Mouse (Mus musculus) forebrain, embryonic 16.5 days (tissue): ENCODE results near the gene Prpf39. TPM values are rescaled to one million over a fixed set of nuclear protein-coding genes. Genes with fewer than 3 reads are reported as not detected.

Experiments used
- ATAC-seq: fragments of 200-750 bp; cut with Nextera tagmentation; 2 replicates; pipeline ENCODE4 v1.8.0; 2017; ENCODE audit warnings: mild to moderate bottlenecking, moderate library complexity
- H3K27ac ChIP-seq: fragments of 300-500 bp; sonication (generic); 2 replicates; pipeline ENCODE4 v1.5.1; 2014; ENCODE audit warnings: low read length, control low read depth
- H3K27me3 ChIP-seq: fragments of 300-500 bp; sonication (generic); replicated peaks from 2 replicates; pipeline ENCODE4 v1.6.1; 2014; ENCODE audit warnings: low read length; ENCODE audit not compliant: control insufficient read depth, insufficient read depth
- H3K36me3 ChIP-seq: fragments of 300-500 bp; sonication (generic); 2 replicates; pipeline ENCODE4 v1.6.1; 2014; ENCODE audit not compliant: control insufficient read depth, insufficient read depth
- H3K4me1 ChIP-seq: fragments of 300-500 bp; sonication (generic); replicated peaks from 2 replicates; pipeline ENCODE4 v1.6.1; 2014; ENCODE audit warnings: low read length; ENCODE audit not compliant: control insufficient read depth, insufficient read depth
- H3K4me2 ChIP-seq: fragments of 300-500 bp; sonication (generic); 2 replicates; pipeline ENCODE4 v1.6.1; 2014; ENCODE audit warnings: mild to moderate bottlenecking, low read length, control low read depth
- H3K4me3 ChIP-seq: fragments of 300-500 bp; sonication (generic); replicated peaks from 2 replicates; pipeline ENCODE4 v1.5.1; 2014; ENCODE audit warnings: mild to moderate bottlenecking, low read length, control low read depth
- H3K9ac ChIP-seq: fragments of 300-500 bp; sonication (generic); replicated peaks from 2 replicates; pipeline ENCODE4 v1.6.1; 2014; ENCODE audit warnings: low read depth, low read length, control low read depth
- H3K9me3 ChIP-seq: fragments of 300-500 bp; sonication (generic); 2 replicates; pipeline ENCODE4 v1.6.1; 2016; ENCODE audit warnings: low read length; ENCODE audit not compliant: control insufficient read depth
- WGBS: fragments of 180-500 bp; shearing (Covaris S2); extraction: QIAGEN DNeasy Blood & Tissue Kit; methylation state at CpG from one replicate; pipeline ENCODE4 v1.1.7; 2014; 5-methylcytosine and 5-hydroxymethylcytosine counted together
- polyA plus RNA-seq: library from polyadenylated mRNA; unstranded; fragments of >200 nt; fragmentation: Nextera tagmentation; extraction: Ambion mirVana; gene quantifications from 2 replicates; pipeline ENCODE4 v1.2.1, GENCODE M21; 2015

The Prpf39 gene
- polyA plus RNA-seq, 1 experiment from 2014 or later, result 62.9 TPM

DNA sequence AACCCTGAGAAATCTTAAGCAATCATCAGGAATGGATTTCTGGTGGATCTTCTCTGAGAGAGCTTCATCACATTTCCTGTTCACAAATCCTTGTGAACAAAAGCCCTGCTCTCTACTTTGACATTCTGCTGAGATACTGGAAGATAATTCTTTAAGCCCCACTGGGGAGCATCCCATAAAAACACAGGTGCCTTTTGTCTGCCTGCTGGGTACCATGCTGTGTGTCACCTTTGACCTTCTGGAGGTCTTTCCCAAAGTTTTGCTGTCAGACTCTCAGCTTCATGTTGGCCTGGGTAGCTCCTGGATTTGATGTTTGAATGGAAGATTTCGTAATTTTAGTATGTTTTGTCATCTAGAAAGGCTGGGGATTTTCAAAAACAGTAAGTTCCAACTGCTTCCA is 72.6 kb downstream of the Prpf39 start:
- no peak overlapping the region for H3K9ac ChIP-seq
- peaks cover 8% of the 10 kb centered on the region for H3K36me3 ChIP-seq
- WGBS, result 68% methylated on average over 1 of the region's 1 CpGs
- no peak overlapping the region for H3K4me2 ChIP-seq
- no peaks in the 10 kb centered on the region for H3K27me3 ChIP-seq
- ATAC-seq, result no peak
- H3K4me3 ChIP-seq, result no peak overlapping the region
- no peaks in the 10 kb centered on the region for H3K9me3 ChIP-seq
- H3K27ac ChIP-seq, result no peak overlapping the region
- no peaks in the 10 kb centered on the region for H3K4me1 ChIP-seq

- H3K9ac ChIP-seq, result no peak overlapping the region
- no peaks in the 10 kb centered on the region for H3K4me1 ChIP-seq
- H3K4me3 ChIP-seq, result no peak overlapping the region
- H3K4me2 ChIP-seq, result no peak overlapping the region
- H3K27ac ChIP-seq, result no peak overlapping the region
- no peak for ATAC-seq
- no peaks in the 10 kb centered on the region for H3K9me3 ChIP-seq
- no peaks in the 10 kb centered on the region for H3K27me3 ChIP-seq
- 0 out of 2 replicates have a peak, but pooled peaks cover 2% of the 10 kb centered on the region for H3K36me3 ChIP-seq
- WGBS, result 93% methylated on average over 3 of the region's 3 CpGs
Measured at GRCm38 (mm10) chr12:65111503-65111902, 75.4 kb downstream of the Prpf39 start.

GRCm38 (mm10) chr12:65112811-65113210 is 76.7 kb downstream of the Prpf39 start:
- H3K9ac ChIP-seq, result no peak overlapping the region
- no peaks in the 10 kb centered on the region for H3K9me3 ChIP-seq
- H3K4me1 ChIP-seq, result no peaks in the 10 kb centered on the region
- WGBS, result 100% methylated on average over 1 of the region's 1 CpGs
- 0 out of 2 replicates have a peak, but pooled peaks cover 2% of the 10 kb centered on the region for H3K36me3 ChIP-seq
- H3K27ac ChIP-seq, result no peak overlapping the region
- no peaks in the 10 kb centered on the region for H3K27me3 ChIP-seq
- no peak for ATAC-seq
- no peak overlapping the region for H3K4me3 ChIP-seq
- H3K4me2 ChIP-seq, result no peak overlapping the region

Other genes starting within 250 kb of the Prpf39 start
- 2.5 and 3.0 TPM in 2 replicates for gene Gm527, start 118.4 kb upstream of the Prpf39 start, polyA plus RNA-seq
- 27.7 and 35.9 TPM in 2 replicates for gene Klhl28, start 70.8 kb upstream of the Prpf39 start, polyA plus RNA-seq
- gene Togaram1, start 70.5 kb upstream of the Prpf39 start, polyA plus RNA-seq, result 26.0 and 28.3 TPM in 2 replicates
- 392 and 400 TPM in 2 replicates for gene Fkbp3, start 37.7 kb downstream of the Prpf39 start, polyA plus RNA-seq
- 7.5 and 8.0 TPM in 2 replicates for gene Fancm, start 39.3 kb downstream of the Prpf39 start, polyA plus RNA-seq
- 24.6 and 31.7 TPM in 2 replicates for gene Mis18bp1, start 136.3 kb downstream of the Prpf39 start, polyA plus RNA-seq
- gene Wdr20rt, start 189.2 kb downstream of the Prpf39 start, polyA plus RNA-seq, result not detected in 2 replicates